Mouse (Mus musculus) kidney, postnatal 14 days (tissue): ENCODE data around the gene Lemd1.
"Not testable (repeated sequence)": the region's sequence is repeated elsewhere in the genome, so short reads cannot be mapped to it uniquely, and the experiment has no call there.

Experiments used
- DNase-seq: peaks from one replicate; pipeline ENCODE4 v3.0.0; 2022; ENCODE audit warnings: mixed read lengths

Lemd1 gene

GRCm38 (mm10) chr1:132263618-132264017, 72.4 kb downstream of the Lemd1 start:
- no peak for DNase-seq

DNA sequence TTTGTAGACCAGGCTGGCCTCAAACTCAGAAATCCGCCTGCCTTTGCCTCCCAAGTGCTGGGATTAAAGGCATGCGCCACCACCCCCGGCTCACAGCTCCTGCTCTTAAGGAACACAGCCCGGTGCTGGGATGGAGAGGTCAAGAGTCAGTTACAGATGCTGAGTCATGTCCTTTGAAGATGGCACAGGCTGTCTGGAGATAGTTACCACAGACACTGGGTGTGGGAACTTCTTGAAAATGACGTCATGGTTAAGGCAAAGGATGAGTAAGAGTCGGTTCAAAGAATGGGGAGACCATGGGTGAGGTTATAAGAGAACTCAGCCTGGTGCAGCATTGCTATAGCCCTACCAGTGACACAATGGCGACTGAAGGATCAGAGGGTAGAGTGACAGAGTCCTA, 73.3 kb downstream of the Lemd1 start:
- DNase-seq: no peak

DNA sequence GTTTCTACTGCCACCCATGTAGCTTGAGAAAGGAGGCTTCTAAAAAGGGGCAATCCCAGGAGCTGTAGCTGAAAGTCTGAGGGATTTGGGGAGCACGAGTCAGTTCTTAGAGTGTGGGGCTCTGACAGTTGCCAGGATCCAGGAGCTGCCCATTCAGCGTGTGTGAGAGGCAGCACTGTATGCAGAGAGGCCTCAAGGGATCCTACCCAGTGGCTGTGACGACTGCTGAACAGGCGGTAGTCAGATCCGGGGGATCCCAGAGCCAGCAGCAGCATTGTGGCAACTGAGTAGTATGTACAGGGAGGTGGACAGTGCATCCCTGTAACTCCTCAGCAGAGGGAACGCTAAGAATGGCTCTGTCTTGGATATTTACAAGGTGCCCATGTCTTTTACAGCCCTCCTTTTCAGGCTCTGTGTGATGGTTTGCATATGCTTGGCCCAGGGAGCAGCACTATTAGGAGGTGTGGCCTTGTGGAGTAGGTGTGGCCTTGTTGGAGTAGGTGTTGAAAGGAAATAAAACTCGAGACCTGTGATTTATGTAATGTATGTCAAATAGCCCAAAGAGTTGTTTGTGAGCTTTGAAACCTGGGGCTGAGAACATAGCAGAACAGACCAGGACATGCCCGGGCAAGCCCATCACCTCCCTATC, 74.1 kb downstream of the Lemd1 start:
- no peak for DNase-seq

GRCm38 (mm10) chr1:132265936-132266335, 74.7 kb downstream of the Lemd1 start:
- no peak for DNase-seq

DNA sequence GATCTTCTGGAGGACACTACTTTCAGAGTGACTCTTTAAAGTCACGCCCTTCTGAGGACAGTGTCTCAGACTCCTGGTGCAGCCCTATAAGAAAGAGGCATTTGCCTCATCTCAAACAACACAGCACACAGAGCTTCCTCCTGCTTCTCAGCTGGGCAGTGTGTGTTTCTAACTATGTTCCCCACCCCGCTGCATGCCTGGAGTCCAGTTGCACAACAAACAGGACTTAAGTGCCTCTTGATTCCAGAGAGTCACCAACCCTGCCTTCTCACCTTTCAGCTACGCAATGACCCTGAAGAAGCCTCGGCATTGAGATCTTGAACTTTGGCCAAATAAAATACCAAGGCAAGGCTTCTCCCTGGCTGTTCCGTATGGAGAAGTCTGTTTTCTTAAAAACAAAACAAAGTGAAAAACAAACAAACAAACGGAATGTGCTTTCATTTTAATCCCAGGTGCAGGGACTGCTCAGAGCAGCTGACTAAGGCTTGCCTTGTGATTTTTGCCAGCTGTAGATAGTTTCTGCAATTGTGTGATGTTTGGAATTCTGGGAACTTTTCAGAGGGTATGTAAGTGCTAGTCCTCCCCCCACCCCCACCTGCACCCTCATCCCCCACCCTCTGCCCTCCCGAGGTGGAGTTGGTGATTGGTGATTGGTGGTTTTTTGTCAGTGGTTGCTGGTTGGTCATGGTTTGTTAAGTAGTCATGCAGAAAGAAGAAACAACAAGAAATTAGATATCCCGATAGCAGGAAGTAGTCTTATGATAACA, 75.7 kb downstream of the Lemd1 start:
- DNase-seq: peak; percentile 50

DNA sequence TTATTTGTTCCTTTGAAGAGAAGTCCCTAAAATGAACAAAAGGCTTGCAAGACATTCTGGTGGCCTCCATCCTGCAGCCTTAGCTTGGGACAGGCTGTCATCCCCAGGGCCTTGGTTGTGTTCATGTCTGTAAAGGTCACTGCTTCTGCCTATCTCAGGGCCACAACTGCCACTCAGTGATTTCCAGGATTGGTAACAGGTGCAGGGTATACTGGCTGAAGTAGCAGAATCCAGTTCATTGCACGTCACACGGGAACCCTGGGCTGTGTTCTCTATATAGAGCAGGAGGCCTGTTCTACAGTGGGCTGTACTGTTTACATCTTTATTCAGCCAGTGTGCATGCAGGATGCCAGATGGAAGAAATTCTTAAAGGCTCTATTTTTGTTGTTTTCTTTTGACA, 76.7 kb downstream of the Lemd1 start:
- no peak for DNase-seq

GRCm38 (mm10) chr1:132268418-132269060, 77.3 kb downstream of the Lemd1 start:
- no peak for DNase-seq

DNA sequence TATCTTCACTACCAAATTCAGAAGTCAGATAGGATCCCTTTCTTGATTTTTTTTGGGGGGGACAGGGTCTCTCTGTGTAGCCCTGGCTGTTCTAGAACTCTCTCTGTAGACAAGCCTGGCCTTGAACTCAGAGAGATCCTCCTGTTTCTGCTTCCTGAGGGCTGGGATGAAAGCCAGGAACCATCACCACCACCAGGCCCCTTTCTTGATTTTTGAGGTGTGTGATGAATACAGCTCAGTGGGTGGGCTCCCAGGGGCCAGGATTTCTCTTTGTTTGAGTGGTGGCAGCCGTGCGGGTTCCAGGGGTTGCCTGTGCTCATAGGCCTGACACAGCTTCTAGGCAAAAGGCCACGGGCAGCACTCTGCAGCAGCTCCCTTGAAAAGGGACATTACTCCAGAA, 80.0 kb downstream of the Lemd1 start:
- no peak for DNase-seq

DNA sequence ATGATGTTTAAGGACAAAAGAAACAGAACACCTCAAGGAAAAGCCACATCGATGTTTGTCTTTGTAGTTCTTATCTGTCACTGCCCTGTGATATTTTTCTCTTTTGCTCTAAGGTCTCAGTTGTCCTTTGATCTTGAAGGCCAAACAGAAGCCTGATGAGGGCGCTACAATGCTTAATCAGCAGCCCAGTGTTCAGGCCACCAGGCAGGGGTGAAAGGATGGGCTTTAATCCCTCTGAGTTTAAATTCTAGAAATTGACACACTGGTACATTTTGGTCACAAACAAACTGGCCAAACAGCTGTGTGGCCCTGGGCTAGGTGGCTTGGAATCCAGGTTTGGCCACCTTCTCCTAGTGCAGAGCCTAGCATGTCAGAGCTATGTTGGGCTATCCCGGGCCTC, 85.5 kb downstream of the Lemd1 start:
- no peak for DNase-seq

- no peak for DNase-seq
Measured at GRCm38 (mm10) chr1:132277124-132277523, 85.9 kb downstream of the Lemd1 start.

DNA sequence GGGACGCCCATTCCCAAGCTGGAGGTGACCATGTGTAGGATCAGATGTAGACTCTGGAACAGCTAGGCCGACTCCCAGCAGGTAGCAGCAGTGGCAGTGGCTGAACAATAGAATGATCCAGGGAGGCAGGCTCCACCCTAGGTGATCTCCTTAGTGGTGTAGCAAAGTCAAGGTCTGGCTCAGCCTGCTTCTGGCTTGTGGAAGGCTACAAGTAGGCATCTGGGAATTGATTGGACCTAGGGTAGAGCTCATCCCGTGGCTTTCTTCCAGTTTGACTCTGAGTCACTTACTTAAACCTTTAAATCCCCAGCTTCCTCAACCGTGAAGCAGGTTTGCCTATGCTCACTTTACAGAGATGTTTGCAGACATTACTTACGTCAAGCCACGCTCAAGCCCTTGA, 89.4 kb downstream of the Lemd1 start:
- DNase-seq: not testable (repeated sequence)

- DNase-seq: no peak
Measured at GRCm38 (mm10) chr1:132281523-132282176, 90.4 kb downstream of the Lemd1 start.

GRCm38 (mm10) chr1:132282177-132282536, 90.9 kb downstream of the Lemd1 start:
- DNase-seq: no peak

DNA sequence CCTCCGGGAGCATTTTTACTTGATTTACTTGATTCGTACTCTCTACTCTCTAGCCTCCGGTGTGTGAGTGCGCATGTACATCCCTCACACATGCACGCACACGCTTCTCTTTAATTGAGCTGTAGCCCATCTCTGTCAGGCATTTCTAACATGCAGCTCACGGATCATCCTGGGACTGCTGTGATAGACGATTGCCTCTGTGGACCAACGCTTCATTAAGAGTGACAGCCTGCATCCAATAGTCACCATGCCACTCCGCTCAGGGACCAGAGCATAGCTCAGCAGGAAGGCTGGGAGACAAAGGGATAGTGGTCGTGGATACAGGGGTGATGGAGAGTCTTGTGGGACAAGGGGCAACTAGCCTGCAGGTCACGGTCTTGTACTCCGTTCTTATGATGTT, 91.8 kb downstream of the Lemd1 start:
- no peak for DNase-seq

DNA sequence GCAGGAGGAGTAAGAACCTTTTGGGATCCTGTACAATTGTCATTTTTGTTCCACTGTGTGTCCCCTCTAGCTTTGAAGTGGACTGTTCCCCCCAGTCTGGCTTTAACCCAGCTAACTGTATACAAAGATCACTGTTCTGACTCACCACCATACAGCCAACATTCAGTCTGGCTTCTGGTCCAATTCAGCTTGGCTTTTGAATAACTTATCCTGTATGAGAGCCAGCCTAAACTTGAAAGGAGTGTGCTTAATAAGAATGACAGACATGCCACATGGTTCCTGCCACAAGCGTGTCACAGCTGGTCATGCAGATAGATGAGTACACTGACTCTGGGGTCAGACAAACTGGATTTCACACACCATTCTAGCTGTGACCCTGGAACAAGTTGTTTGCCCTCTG, 95.5 kb downstream of the Lemd1 start:
- no peak for DNase-seq

GRCm38 (mm10) chr1:132287445-132287844, 96.2 kb downstream of the Lemd1 start:
- no peak for DNase-seq

DNA sequence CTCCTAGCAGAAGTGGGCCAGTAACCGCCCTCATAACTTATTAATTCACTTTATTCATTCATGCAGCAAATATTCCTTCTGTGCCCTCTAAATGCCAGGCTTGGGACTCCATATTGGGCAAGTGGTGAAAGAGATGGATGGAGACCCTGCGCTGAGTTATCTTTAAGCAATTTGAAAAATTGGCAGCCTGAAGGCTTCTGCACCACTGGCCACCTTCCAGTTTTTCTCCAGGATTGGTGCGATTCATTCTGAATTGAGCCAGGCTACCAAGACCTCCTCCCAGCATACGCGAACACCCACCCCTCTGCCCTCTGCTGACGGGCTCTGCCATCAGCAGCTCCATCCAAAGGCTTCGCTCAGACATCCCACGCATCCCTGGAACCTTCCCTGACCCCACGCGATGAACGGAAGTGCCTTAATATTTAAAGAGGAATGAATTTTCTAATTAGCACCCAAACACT, 96.8 kb downstream of the Lemd1 start:
- DNase-seq: no peak

GRCm38 (mm10) chr1:132289965-132290364, 98.7 kb downstream of the Lemd1 start:
- DNase-seq: no peak

DNA sequence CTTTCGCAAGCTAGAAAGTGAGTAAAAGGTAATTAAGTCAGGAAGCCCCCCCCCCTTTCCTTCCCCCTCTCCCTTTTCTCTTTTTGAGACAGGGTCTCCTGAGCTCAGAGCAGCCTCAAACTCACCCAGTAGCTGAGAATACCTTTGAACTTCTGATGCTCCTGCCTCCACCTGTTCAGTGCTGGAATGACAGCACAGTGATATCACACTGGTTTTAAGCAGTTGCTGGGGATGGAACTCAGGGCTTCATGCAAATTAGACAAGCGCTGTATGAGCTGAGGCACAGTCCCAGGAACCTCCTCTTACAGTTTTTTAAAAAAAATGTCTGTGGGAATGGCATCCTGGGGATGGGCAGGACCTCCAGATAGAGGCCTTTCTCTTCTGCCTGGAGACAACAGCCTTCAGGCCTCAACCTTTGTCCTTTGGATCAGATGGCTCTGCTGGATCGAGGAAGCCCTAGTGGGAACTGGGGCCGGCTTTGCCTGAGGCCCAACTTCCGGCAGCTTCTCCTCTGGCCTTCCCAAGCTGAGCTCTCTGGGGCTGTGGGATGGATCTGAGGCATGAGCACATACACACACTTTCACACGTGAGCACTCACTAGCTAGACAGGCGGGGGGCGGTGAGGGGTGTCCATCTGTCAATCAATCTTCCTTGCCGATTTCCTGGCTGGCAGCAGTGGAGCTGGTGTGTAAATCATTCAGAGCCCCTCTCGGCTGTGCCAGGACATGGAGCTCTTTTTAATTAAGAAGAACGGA, 99.9 kb downstream of the Lemd1 start:
- no peak for DNase-seq

DNA sequence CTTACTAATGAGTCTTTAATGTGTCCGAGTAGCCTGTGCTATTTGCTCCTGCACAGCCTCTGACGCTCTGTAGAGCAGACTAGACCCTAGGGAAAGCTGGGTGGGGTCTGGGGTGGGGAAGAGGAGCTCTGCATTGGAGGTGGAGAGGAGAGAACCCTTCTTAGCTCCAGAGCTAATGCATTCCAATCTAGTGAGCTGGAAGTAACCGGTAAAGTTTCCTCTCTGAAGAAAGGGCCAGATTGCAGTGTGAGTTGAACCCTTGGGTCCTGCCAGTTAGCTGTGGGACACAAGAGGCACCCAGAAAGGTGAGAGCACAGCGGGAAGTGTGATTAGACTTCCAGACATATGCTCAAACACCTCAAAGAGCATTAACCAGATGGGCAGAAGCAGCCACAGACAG, 100.5 kb downstream of the Lemd1 start:
- DNase-seq: no peak

- peak; percentile 52 for DNase-seq
Measured at GRCm38 (mm10) chr1:132292318-132293129, 101.3 kb downstream of the Lemd1 start.

DNA sequence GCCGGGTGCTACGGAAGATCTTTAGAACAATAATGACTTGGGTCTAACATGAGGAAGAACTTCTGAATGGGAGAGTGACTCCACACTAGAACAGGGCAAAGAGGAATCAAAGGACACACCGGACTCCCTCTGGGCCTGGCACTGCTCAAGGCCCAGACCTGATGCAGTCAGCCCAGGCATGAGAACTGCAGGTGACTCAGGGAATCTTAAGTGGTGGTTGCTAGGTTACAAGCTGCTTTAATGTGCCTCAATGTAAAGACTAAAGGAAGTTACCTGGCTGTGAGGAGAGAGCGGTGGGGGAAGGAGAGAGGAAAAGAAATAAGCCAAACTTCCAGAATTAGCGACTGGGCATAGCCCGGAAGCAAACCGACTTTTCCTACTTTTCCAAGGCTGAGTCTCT, 104.3 kb downstream of the Lemd1 start:
- no peak for DNase-seq
